Mouse (Mus musculus) retina, postnatal 7 days (tissue): ENCODE results near the gene Fcnb.

Experiments used
- DNase-seq: peaks from one replicate; pipeline ENCODE4 v3.0.0-alpha.2; 2012; ENCODE audit warnings: low read depth, low spot score

Fcnb gene

DNA sequence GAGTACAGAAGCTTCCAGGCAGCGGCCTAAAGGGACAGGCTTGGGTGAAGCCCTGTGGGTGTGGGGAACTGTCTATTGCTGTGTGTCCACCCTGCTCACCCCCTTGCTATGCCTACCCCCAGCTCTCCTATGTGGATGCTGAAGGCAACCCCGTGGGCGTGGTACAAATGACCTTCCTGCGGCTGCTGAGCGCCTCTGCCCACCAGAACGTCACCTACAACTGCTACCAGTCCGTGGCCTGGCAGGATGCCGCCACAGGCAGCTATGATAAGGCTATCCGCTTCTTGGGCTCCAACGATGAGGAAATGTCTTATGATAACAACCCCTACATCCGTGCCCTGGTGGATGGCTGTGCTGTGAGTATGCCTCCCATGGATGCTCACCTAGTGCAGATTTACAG lies 52.2 kb downstream of the Fcnb start:
- DNase-seq = no peak

DNA sequence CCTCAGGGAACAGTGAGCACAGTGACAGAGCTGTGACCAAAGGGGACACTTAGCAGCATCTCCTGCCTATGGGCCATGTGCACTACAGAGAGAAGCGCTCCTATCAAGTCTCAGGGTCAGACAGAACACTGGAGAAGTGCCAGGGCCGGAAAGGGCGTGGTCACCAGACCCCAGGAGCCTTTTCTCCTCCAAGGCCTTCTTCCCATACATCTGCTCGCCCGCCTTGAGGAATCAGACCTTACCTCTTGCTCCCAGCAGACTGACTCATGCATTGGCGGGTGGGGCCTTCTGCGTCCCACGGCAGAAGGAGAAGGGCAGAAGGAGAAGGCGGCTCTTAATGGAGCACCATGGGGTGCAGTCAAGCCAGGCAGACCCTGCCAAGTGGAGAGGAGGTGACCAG lies 52.8 kb downstream of the Fcnb start:
- no peak for DNase-seq
